Mouse (Mus musculus) small intestine, adult 2 months (tissue): Measurements from ENCODE around the gene Gjb3.

Experiments used
- CTCF ChIP-seq: fragments of 200-500 bp; IDR thresholded peaks from 2 replicates; pipeline ENCODE4 v1.5.1; 2012; ENCODE audit warnings: low read depth, mild to moderate bottlenecking, control low read depth, inconsistent platforms, low read length, moderate library complexity, mixed read lengths; ENCODE audit not compliant: insufficient replicate concordance, insufficient read length; ENCODE audit errors: extremely low read depth
- POLR2A ChIP-seq: fragments of 200-500 bp; IDR thresholded peaks from 2 replicates; pipeline ENCODE4 v1.6.1; 2012; ENCODE audit warnings: low read depth, mild to moderate bottlenecking, control low read depth, inconsistent platforms, low read length, moderate library complexity

GRCm38 (mm10) chr4:127313861-127314260 lies 16.8 kb downstream of the Gjb3 start, which contains the start of gene Gja4:
- no peak for TF ChIP-seq CTCF
- no peak for TF ChIP-seq POLR2A
